Comparison of ENCODE assay signal across 8 mouse cellular contexts in the genomic region with DNA sequence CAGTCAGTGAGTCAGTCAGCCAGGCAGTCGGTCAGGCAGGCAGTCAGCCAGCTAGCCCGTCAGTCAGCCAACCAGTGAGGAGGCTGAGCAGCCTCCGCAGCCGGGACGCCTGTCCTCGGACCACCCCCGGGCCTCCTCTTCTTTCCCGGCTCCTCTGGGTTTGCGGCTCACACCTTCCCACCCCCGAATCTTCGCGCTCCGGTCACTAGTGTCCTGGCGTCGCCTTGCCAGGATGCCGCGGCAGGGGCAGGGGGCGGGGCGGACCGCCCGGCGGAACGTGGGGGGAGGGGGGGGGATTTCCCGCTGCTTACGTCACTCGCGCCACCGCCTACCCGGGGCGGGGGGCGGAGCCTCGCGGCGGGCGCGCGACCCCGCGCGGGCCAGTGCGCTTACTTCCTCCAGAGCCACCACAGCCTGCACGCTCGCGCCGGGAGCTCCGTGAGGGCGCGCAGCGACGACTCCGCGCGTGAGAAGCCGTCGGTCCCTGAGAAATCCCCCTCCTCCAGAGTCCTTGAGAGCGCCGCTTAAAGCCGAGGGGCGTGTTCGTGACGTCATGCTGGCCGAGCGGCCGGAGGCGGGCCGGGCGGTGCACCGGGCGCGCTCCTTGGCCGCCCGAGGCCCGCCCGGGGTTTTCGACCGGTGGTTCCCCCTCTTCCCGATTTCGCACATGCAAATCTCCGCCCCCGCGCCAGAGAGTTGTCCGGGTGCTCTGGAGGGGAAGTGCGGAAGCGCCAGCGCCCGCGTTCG. TPM values are rescaled to one million over a fixed set of nuclear protein-coding genes. Genes with fewer than 3 reads are reported as not detected.
DNase-seq lines count a peak whose midpoint lies in the region; ATAC-seq and TF ChIP-seq lines count a peak whose summit lies in the region.

Gene Rel, minus strand, starts transcription at position 211 of the 747 bp plus-strand sequence.

- WGBS in forebrain, embryonic 15.5 days, result 0% methylated on average over 83 of the region's 88 CpGs
- WGBS in lung, adult 2 months, result under 1% methylated on average over 87 of the region's 88 CpGs

- intact Hi-C loops in heart, postnatal 25 days (cut with DNase I), result loop anchor here (2.0 to 5.0 kb wide), 2 partner anchors 106 to 121 kb away; partner anchors contain the start of genes Pex13 and Pus10

- peak within 1 kb of the TSS; percentile 52; the same call in 1 of the 2 replicates for H3K27ac ChIP-seq in ES-Bruce4 (ENCODE audit: insufficient read depth, low read length)
- H3K27ac ChIP-seq in forebrain, embryonic 15.5 days (replicated peaks), result peak within 1 kb of the TSS; percentile 88

- no peaks in the 10 kb centered on the region for H3K4me1 ChIP-seq in ES-Bruce4 (ENCODE audit: control insufficient read depth, insufficient read depth, low read length)
- H3K4me1 ChIP-seq in forebrain, embryonic 15.5 days, result peaks cover 12% of the 10 kb centered on the region
- no peaks in the 10 kb centered on the region; the same call in 1 of the 2 replicates for H3K4me1 ChIP-seq in lung, adult 2 months (ENCODE audit: control insufficient read depth, insufficient read depth, low read length)

- peak within 1 kb of the TSS; percentile 85 for H3K4me2 ChIP-seq in forebrain, embryonic 15.5 days (replicated peaks)

- no peaks in the 10 kb centered on the region; the same call in 1 of the 2 replicates for H3K9me3 ChIP-seq in ES-Bruce4 (replicated peaks; ENCODE audit: control insufficient read depth, insufficient read depth, low read length, poor library complexity, severe bottlenecking)
- no peaks in the 10 kb centered on the region for H3K9me3 ChIP-seq in forebrain, embryonic 15.5 days

- H3K4me3 ChIP-seq in ES-Bruce4 (ENCODE audit: low read depth, low read length), result peak within 1 kb of the TSS; percentile 90
- H3K4me3 ChIP-seq in forebrain, embryonic 15.5 days, result peak within 1 kb of the TSS; percentile 97
- peak within 1 kb of the TSS; percentile 92 for H3K4me3 ChIP-seq in lung, adult 2 months (replicated peaks; ENCODE audit: extremely low read depth, low read depth, low read length)

- peak; percentile 90 for DNase-seq in cerebellum, adult 11 months
- peak; percentile 91 for DNase-seq in heart, postnatal 25 days (ENCODE audit: low spot score)
- DNase-seq in layer of hippocampus, adult 18-20 months (ENCODE audit: low spot score in 2 of 2), result peak; percentile 91 to 93
- DNase-seq in lung, adult 2 months, result peak; percentile 93
- DNase-seq in thymus, adult 18-20 months, result peak; percentile 80 to 83

- H3K9ac ChIP-seq in ES-Bruce4 (ENCODE audit: low read depth, poor library complexity, severe bottlenecking), result peak within 1 kb of the TSS; percentile 86
- H3K9ac ChIP-seq in forebrain, embryonic 15.5 days (replicated peaks), result peak within 1 kb of the TSS; percentile 78

- TF ChIP-seq CTCF in ES-Bruce4 (IDR thresholded peaks at IDR 0.05; ENCODE audit: low read depth, low read length), result no peak
- no peak for TF ChIP-seq CTCF in lung, adult 2 months (IDR thresholded peaks at IDR 0.05; ENCODE audit: insufficient read depth, low read length)

- no peaks in the 10 kb centered on the region for H3K36me3 ChIP-seq in ES-Bruce4 (ENCODE audit: control insufficient read depth, insufficient read depth, low read length, poor library complexity, severe bottlenecking)
- no peaks in the 10 kb centered on the region for H3K36me3 ChIP-seq in forebrain, embryonic 15.5 days

- H3K27me3 ChIP-seq in ES-Bruce4 (ENCODE audit: control insufficient read depth, insufficient read depth, low read length, poor library complexity, severe bottlenecking), result peaks cover 5% of the 10 kb centered on the region; the same call in 1 of the 2 replicates
- H3K27me3 ChIP-seq in forebrain, embryonic 15.5 days, result no peaks in the 10 kb centered on the region

- peak; percentile 40 for TF ChIP-seq POLR2A in ES-Bruce4 (IDR thresholded peaks at IDR 0.05; ENCODE audit: insufficient read depth, low read length)
- TF ChIP-seq POLR2A in lung, adult 2 months (IDR thresholded peaks at IDR 0.05; ENCODE audit: borderline replicate concordance, extremely low read depth, low read depth, low read length), result peak; percentile 80; the same call in 1 of the 2 replicates

- ATAC-seq in forebrain, embryonic 15.5 days (replicated peaks), result peak; percentile 94
- peak; percentile 52 for ATAC-seq in neutrophil, adult 5-6 weeks (ENCODE audit: extremely low read depth, insufficient number of reproducible peaks, low FRiP score, poor library complexity, severe bottlenecking)

- TF ChIP-seq EP300 in ES-Bruce4 (IDR thresholded peaks at IDR 0.05; ENCODE audit: insufficient read depth, low read depth, low read length), result 0 out of 2 replicates have a peak, but pooled peaks have one; percentile 14

RNA-seq across cellular contexts. Expression of gene Rel, which starts in this region (rescaled TPM):
- polyA plus RNA-seq in ES-Bruce4 (2011; ENCODE audit: insufficient read depth, insufficient read length, low read depth, missing spikeins), result 2.3 and 2.6 TPM in 2 replicates
- polyA plus RNA-seq in forebrain, embryonic 15.5 days (2015; fragmentation: Nextera tagmentation; extraction: Ambion mirVana), result 0.24 and 0.26 TPM in 2 replicates
- 10 to 100 TPM in 1 of 2 experiments, 1 to 10 TPM in 1; 8.5 to 10.5 TPM for total RNA-seq in heart, postnatal 25 days (2021)
- 1 to 10 TPM; 2.2 TPM for total RNA-seq in layer of hippocampus, adult 18-20 months (2021)
- polyA plus RNA-seq in lung, adult 2 months (2012; rRNA removed), result 2.5 and 4.1 TPM in 2 replicates
- total RNA-seq in neutrophil, adult 5-6 weeks (2017), result 53.0 and 56.8 TPM in 2 replicates

Comparison
In these comparisons a context has a peak if more than half of its experiments do, and no peak if none do; other contexts are left out.
1. Peak in every context shown above with its lines: DNase-seq, ATAC-seq, H3K4me3 ChIP-seq and H3K27ac ChIP-seq.
2. Peak in ATAC-seq, H3K4me3 ChIP-seq, H3K27ac ChIP-seq, H3K9ac ChIP-seq and H3K4me2 ChIP-seq in forebrain, embryonic 15.5 days; RNA of the gene not detected or under 1 TPM.